Mouse (Mus musculus) intestine, embryonic 15.5 days (tissue): Measurements from ENCODE around the gene Vnn3. TPM values are rescaled to one million over a fixed set of nuclear protein-coding genes. Genes with fewer than 3 reads are reported as not detected.

Source experiments
- ATAC-seq: fragments of 200-750 bp; cut with Nextera tagmentation; 2 replicates; pipeline ENCODE4 v1.8.0; 2017; ENCODE audit warnings: moderate TSS enrichment, moderate library complexity
- H3K27ac ChIP-seq: fragments of 300-500 bp; sonication (generic); 2 replicates; pipeline ENCODE4 v1.5.1; 2015; ENCODE audit warnings: mild to moderate bottlenecking, inconsistent platforms
- H3K27me3 ChIP-seq: fragments of 300-500 bp; sonication (generic); replicated peaks from 2 replicates; pipeline ENCODE4 v1.6.1; 2015; ENCODE audit warnings: inconsistent platforms
- H3K36me3 ChIP-seq: fragments of 300-500 bp; sonication (generic); 2 replicates; pipeline ENCODE4 v1.6.1; 2015; ENCODE audit warnings: inconsistent platforms
- H3K4me1 ChIP-seq: fragments of 300-500 bp; sonication (generic); replicated peaks from 2 replicates; pipeline ENCODE4 v1.6.1; 2015; ENCODE audit warnings: inconsistent platforms
- H3K4me2 ChIP-seq: fragments of 300-500 bp; sonication (generic); replicated peaks from 2 replicates; pipeline ENCODE4 v1.6.1; 2015; ENCODE audit warnings: mild to moderate bottlenecking, inconsistent platforms
- H3K4me3 ChIP-seq: fragments of 300-500 bp; sonication (generic); replicated peaks from 2 replicates; pipeline ENCODE4 v1.5.1; 2015; ENCODE audit warnings: inconsistent platforms
- H3K9ac ChIP-seq: fragments of 300-500 bp; sonication (generic); 2 replicates; pipeline ENCODE4 v1.6.1; 2015; ENCODE audit warnings: inconsistent platforms
- H3K9me3 ChIP-seq: fragments of 300-500 bp; sonication (generic); 2 replicates; pipeline ENCODE4 v1.6.1; 2016; ENCODE audit warnings: inconsistent platforms
- WGBS: fragments of 180-500 bp; shearing (Covaris S2); methylation state at CpG from one replicate; pipeline ENCODE4 v1.1.7; 2015; 5-methylcytosine and 5-hydroxymethylcytosine counted together
- polyA plus RNA-seq: library from polyadenylated mRNA; unstranded; fragments of >200 nt; fragmentation: Nextera tagmentation; extraction: Ambion mirVana; gene quantifications from 2 replicates; pipeline ENCODE4 v1.2.1, GENCODE M21; 2015

The Vnn3 gene
- polyA plus RNA-seq: 0.24 and 0.28 TPM in 2 replicates

DNA sequence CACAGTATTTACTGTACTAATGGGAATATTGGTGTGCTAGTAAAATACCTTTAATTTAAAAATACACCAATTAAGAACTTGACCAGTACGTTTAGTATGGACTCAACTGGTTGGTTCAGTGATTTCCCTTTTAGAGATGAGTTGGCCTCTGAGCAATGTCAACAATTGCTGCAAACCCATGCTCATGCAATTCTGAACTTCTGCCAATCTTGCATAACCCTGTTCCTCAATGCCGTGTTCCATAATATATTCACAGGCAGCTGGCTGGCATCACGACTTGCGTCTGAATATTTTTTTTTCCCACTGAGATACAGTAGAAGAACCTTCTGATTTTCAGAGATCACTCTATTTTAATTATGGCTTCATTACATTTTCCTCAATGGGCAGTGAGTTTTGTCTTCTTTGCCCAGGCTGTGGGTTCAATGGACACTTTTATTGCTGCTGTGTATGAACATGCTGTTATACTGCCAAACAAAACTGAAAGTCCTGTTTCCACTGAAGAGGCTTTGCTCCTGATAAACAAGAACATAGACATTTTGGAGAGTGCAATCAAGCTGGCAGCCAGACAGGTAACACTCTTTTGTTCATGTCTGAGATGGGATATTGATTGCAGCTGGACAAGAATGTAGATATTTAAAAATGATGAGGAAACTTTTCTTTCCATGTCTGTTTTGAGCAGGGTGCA, at the start of gene Vnn3:
Vnn3 (plus strand) TSS at position 235 of the 685 bp plus-strand sequence.
- no peaks in the 10 kb centered on the region for H3K27me3 ChIP-seq
- no peak within 1 kb of the TSS for H3K27ac ChIP-seq
- H3K36me3 ChIP-seq: no peaks in the 10 kb centered on the region
- no peak for ATAC-seq
- H3K9me3 ChIP-seq: no peaks in the 10 kb centered on the region
- H3K4me1 ChIP-seq: no peaks in the 10 kb centered on the region
- no peak within 1 kb of the TSS for H3K4me2 ChIP-seq
- 71% methylated on average over 4 of the region's 4 CpGs for WGBS
- no peak within 1 kb of the TSS for H3K4me3 ChIP-seq
- no peak within 1 kb of the TSS for H3K9ac ChIP-seq

DNA sequence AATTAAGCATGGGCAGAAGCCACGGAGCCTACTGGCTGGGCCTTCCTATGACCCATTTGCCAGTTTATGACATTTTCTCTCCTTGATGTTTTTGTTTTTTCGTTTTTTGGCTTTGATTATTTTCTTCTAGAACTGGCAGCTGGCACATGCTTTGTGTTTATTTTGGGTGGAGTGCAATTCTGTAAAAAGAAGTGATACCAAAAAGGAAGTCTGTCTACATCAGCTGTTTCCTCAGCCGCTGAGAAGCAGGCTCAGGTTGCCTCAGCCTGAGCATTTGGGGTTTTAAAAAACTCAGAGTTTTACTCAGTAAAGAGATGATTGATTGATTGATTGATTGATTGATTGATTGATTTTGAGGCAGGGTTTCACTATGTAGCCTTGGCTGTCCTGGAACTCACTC, 48.4 kb upstream of the Vnn3 start:
- no peak for ATAC-seq
- Histone ChIP-seq H3K36me3 (peaks cover 9% of the 10 kb centered on the region), H3K4me1 (0 out of 2 replicates have a peak, but pooled peaks cover 3% of the 10 kb centered on the region), H3K27me3 (no peaks in the 10 kb centered on the region), H3K4me3 (no peak overlapping the region), H3K9me3 (no peaks in the 10 kb centered on the region), H3K9ac (no peak overlapping the region), H3K4me2 (no peak overlapping the region), H3K27ac (no peak overlapping the region)
- 52% methylated on average over 3 of the region's 3 CpGs for WGBS

DNA sequence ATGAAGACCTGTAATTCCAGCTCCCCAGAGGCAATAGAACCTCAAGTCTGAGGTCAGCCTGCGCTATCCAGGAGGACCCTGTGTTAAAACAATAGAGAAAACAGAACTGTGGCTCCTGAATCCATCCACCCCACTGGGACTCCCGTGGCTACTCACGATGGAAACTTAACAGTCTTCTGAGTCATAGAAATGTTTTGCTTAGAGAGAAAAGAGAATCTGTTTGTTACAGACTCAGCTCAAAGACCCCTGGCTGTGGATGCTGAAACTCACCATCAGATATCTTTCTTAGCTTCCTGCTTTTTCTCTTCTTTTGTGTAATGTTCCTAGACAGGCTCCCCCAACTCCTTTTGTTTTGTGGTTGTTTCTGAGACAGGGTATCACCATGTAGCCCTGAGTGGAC, 46.6 kb upstream of the Vnn3 start:
- Histone ChIP-seq H3K36me3 (peaks cover 9% of the 10 kb centered on the region), H3K9me3 (no peaks in the 10 kb centered on the region), H3K4me2 (no peak overlapping the region), H3K27ac (no peak overlapping the region), H3K27me3 (no peaks in the 10 kb centered on the region), H3K9ac (no peak overlapping the region), H3K4me1 (0 out of 2 replicates have a peak, but pooled peaks cover 3% of the 10 kb centered on the region), H3K4me3 (no peak overlapping the region)
- no peak for ATAC-seq
- 83% methylated on average over 3 of the region's 3 CpGs for WGBS

DNA sequence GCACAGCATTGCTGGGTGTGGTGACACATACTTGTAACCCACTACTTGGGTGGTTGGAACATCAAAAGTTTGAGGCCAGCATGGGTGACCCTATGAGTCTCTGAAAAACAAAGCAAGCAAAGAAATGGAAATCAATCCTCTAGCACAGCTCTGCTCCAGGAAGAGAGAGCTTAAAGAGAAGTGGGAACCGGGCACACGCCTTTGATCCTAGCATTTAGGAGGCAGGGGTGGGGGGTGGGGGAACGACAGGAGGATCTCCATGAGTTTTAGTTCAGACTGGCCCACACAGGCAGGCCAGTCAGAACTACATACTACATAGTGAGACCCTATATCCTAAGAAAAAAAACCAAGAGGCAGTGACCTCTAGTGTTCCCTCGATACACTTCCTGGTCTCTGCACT, 45.1 kb upstream of the Vnn3 start:
- Histone ChIP-seq H3K36me3 (peaks cover 9% of the 10 kb centered on the region), H3K4me3 (no peak overlapping the region), H3K9me3 (no peaks in the 10 kb centered on the region), H3K27ac (no peak overlapping the region), H3K27me3 (no peaks in the 10 kb centered on the region), H3K4me2 (no peak overlapping the region), H3K9ac (no peak overlapping the region), H3K4me1 (no peaks in the 10 kb centered on the region)
- 50% methylated on average over 4 of the region's 4 CpGs for WGBS
- no peak for ATAC-seq

DNA sequence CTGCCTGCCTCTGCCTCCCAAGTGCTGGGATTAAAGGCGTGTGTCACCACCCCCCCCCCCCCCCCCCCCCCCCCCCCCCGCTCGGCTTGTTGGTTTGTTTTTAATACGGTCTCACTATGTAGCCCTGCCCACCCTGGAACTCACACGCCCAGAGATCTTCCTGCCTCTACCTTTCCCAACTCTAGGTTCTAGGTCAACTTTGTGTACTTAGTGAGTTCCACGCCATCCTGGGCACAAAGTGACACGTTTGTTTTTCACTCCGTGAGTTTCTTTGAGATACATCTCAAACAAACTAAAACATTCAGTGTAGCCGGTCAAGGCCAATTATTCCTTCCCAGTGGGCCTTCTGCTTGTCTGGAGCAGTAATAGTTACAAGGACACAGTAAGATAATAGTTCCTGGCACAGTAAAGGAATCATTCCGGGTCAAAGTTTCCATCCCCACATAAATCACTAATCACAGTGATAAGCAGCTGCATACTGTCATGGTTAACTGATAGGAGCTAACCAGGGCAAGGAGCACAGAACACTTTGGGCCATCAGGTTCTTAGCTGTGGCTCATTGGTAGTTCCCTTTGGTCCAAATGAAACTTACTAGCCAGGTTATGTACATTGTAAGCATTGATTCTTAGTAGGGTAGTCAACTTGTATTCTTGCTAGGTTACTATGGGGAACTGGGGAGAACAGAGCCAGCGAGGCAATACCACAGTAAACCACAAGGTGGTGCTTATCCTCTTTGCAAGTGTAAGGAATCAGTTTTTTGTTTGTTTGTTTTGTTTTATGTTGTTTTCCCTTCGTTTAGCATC, 39.4 kb upstream of the Vnn3 start:
- WGBS: 53% methylated on average over 9 of the region's 12 CpGs
- H3K27ac ChIP-seq: no peak overlapping the region
- 0 out of 2 replicates have a peak, but pooled peaks cover 4% of the 10 kb centered on the region for H3K36me3 ChIP-seq
- H3K9ac ChIP-seq: no peak overlapping the region
- H3K4me2 ChIP-seq: no peak overlapping the region
- peak; percentile 80 for ATAC-seq
- H3K9me3 ChIP-seq: no peaks in the 10 kb centered on the region
- no peaks in the 10 kb centered on the region for H3K27me3 ChIP-seq
- no peak overlapping the region for H3K4me3 ChIP-seq
- no peaks in the 10 kb centered on the region for H3K4me1 ChIP-seq

DNA sequence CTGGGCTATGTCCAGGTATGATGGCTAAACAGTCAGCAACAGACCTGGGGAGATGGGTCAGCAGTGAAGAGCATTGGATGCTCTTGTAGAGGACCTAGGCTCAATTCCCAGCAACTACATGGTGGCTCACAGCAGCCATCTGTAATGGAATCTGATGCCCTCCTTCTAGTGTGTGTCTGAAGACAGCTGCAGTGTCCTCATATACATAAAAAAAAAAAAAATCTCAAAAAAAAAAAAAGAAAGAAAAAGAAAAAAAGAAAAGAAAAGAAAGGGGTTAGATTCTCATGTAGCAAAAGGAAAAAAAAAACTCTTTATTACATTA, 38.9 kb upstream of the Vnn3 start:
- Histone ChIP-seq H3K4me2 (no peak overlapping the region), H3K9me3 (no peaks in the 10 kb centered on the region), H3K36me3 (0 out of 2 replicates have a peak, but pooled peaks cover 4% of the 10 kb centered on the region), H3K4me3 (no peak overlapping the region), H3K27ac (no peak overlapping the region), H3K9ac (no peak overlapping the region), H3K27me3 (no peaks in the 10 kb centered on the region), H3K4me1 (no peaks in the 10 kb centered on the region)
- peak; percentile 41; the same call in 1 of the 2 replicates for ATAC-seq

DNA sequence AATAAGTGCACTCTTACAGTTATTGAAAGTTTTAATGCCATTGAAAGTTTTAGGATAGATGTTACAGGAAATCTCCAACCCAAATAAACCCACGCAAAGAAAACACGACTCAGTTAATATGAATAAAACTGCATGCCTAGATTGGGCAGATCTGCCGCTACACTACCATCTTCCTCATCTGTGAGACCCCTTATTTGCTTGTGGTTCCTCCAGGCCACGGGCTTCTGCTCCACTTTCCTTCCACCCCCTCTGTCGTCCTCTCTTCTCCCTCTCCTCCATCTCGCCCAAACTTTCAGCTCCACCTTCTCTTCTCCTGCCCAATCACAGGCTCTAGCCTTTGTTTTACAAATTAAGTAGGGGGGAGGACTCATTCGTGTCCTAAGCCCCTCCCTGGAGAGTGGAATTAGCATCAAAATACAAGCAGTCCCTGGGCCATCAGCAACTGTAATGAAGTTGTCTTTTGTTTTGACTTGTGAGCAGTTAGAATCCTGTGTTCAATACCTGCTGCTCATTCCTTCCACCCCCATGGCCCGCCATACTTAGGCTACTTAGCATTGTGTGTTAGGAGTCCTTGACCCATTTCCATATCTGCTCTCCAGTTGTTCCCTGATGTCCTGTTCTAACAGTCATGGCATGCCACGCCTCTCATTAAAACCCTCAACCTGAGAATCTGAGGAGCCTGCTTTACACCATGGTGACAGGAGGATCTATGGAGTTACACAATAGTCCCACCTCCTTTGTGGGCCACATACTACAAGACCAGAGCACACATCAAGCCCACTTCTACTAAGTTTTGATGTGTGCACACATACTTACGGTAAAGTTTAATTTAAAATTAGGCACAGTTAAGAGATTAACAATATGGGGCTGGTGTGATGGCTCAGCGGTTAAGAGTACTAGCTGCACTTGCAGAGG, 38.2 kb upstream of the Vnn3 start:
- Histone ChIP-seq H3K27me3 (no peaks in the 10 kb centered on the region), H3K4me3 (no peak overlapping the region), H3K4me2 (no peak overlapping the region), H3K27ac (no peak overlapping the region), H3K36me3 (0 out of 2 replicates have a peak, but pooled peaks cover 6% of the 10 kb centered on the region), H3K9me3 (no peaks in the 10 kb centered on the region), H3K4me1 (no peaks in the 10 kb centered on the region), H3K9ac (no peak overlapping the region)
- ATAC-seq: no peak
- 70% methylated on average over 11 of the region's 11 CpGs for WGBS

DNA sequence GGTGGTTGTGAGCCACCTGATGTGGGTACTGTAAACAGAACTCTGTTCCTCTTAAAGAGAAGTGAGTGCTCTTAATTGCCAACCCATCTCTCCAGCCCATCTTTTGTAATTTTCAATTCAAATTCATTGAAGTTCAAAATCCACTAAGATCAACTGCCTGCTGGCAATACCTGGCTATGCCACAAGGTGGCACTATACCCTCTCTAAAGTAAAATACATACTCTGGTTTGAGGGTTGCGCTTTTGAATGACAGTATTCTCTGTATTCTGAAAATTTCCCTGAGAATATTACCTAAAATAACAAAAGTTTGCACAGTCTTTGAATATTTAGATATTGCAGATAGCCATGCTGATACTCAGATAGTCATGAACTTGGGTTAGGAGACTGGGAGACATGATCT, 36.1 kb upstream of the Vnn3 start:
- Histone ChIP-seq H3K9ac (no peak overlapping the region), H3K27ac (no peak overlapping the region), H3K4me2 (no peak overlapping the region), H3K36me3 (0 out of 2 replicates have a peak, but pooled peaks cover 6% of the 10 kb centered on the region), H3K4me3 (no peak overlapping the region), H3K4me1 (no peaks in the 10 kb centered on the region), H3K27me3 (no peaks in the 10 kb centered on the region), H3K9me3 (no peaks in the 10 kb centered on the region)
- WGBS: 56% methylated on average over 1 of the region's 1 CpGs
- ATAC-seq: 0 out of 2 replicates have a peak, but pooled peaks have one; percentile 16

DNA sequence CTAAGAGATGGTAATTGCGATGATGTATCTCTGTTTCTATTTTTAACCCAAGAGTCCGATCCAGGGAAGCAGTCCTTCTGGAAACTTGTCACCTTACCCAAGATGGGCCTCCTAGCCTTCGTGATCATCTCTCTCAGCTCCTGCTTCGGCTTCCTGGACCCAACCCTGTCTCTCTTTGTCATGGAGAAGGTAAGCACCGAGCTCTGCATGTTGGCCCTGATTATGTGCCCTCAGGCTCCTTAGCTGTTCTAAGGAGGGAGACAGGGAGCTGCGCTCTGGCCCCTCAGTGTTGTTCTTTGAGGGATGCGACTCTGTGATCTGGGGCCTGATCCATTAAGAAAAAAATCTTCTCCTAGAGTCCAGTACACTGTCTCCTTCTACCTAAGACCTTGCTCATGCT, 35.0 kb upstream of the Vnn3 start:
- H3K27ac ChIP-seq: no peak overlapping the region
- H3K36me3 ChIP-seq: 0 out of 2 replicates have a peak, but pooled peaks cover 6% of the 10 kb centered on the region
- no peaks in the 10 kb centered on the region for H3K27me3 ChIP-seq
- H3K4me3 ChIP-seq: no peak overlapping the region
- WGBS: 81% methylated on average over 7 of the region's 7 CpGs
- H3K9ac ChIP-seq: no peak overlapping the region
- H3K4me2 ChIP-seq: no peak overlapping the region
- no peaks in the 10 kb centered on the region for H3K9me3 ChIP-seq
- no peak for ATAC-seq
- H3K4me1 ChIP-seq: no peaks in the 10 kb centered on the region

DNA sequence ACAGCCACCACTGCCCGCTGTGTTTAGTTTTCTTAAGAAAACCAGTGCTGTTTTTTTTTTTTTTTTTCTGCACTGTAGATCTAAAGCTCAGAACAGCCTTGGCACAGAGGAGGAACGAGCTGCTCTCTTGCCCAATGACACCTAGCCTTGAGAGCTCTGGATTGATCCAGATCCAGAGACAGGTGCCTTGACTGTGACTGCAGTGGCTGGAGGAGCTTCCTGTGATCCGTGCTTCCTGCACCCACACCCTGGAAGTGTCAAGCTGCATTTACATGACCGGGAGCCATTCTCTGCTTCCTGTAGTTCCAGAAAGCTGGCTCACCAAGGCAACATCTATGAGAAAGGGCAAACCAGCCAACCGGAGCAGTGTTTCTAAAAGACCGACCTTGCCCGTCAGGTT, 24.7 kb upstream of the Vnn3 start:
- no peaks in the 10 kb centered on the region for H3K9me3 ChIP-seq
- no peaks in the 10 kb centered on the region for H3K27me3 ChIP-seq
- no peak overlapping the region for H3K9ac ChIP-seq
- no peaks in the 10 kb centered on the region for H3K4me1 ChIP-seq
- H3K27ac ChIP-seq: no peak overlapping the region
- H3K36me3 ChIP-seq: peaks cover 18% of the 10 kb centered on the region; the same call in 1 of the 2 replicates
- H3K4me3 ChIP-seq: no peak overlapping the region
- 85% methylated on average over 7 of the region's 7 CpGs for WGBS
- ATAC-seq: no peak
- H3K4me2 ChIP-seq: no peak overlapping the region

DNA sequence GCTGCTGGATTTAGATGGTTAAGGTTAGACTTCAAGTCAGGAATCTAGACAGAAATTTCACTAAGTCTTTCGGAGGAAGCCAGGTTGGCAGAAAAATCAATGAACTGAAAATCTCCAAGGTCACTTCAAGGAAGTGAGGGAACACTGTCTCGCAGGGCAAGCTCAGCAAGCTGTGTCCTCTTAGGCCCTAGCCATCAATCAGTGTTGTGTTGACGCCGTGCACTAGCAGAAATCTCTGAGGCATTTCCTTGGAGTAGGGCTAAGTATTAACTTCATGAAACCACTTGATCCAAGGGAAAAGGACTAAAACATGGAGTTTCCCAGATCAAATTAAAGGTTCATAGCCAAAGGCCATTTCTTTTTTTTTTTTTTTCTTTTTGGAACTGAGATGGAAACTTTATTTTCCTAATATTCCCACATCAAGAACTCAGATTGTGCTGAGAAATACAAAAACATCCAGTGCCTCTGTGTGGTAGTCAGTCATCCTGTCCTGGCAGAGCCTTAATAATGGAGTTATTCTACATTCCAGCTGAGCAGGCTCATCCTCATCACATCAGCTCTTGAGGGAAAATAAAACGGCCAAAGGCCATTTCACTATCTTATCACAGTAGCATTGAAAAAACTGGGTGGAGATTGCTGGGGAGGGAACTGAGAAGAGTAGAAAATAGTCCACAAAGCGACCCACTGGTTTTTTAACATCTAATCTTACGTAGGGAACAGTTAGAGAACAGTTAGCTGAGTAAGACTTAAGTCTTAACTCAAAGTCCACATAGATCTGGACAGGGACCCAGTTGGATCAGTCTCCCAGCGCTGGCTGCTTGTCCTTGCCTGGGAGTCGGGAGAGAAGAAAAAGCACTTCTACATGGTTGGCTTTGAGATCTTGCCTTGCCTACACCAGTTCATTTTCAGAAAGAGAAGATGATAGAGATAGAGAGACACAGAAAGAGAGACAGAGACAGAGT, 15.0 kb upstream of the Vnn3 start:
- peak; percentile 69 for ATAC-seq
- 57% methylated on average over 9 of the region's 9 CpGs for WGBS
- H3K4me2 ChIP-seq: no peak overlapping the region
- H3K36me3 ChIP-seq: no peaks in the 10 kb centered on the region
- H3K9me3 ChIP-seq: no peaks in the 10 kb centered on the region
- H3K4me1 ChIP-seq: no peaks in the 10 kb centered on the region
- H3K27ac ChIP-seq: no peak overlapping the region
- H3K9ac ChIP-seq: no peak overlapping the region
- H3K27me3 ChIP-seq: no peaks in the 10 kb centered on the region
- H3K4me3 ChIP-seq: no peak overlapping the region
